Mouse (Mus musculus) neural tube, embryonic 12.5 days (tissue): ENCODE measurements at regions not wholly inside any gene's neighbourhood (a gene's known extent, or its start where the extent isn't known, plus 50 kb on each side); places are given as distances from the start of the nearest gene placed in this dataset.

ENCODE experiments used
- ATAC-seq: fragments of 200-750 bp; cut with Nextera tagmentation; 2 replicates; pipeline ENCODE4 v1.8.0; 2017; ENCODE audit warnings: low read depth, mild to moderate bottlenecking, moderate TSS enrichment, moderate library complexity; ENCODE audit not compliant: low FRiP score
- H3K27ac ChIP-seq: fragments of 300-500 bp; sonication (generic); 2 replicates; pipeline ENCODE4 v1.5.1; 2016
- H3K27me3 ChIP-seq: fragments of 300-500 bp; sonication (generic); replicated peaks from 2 replicates; pipeline ENCODE4 v1.6.1; 2016; ENCODE audit warnings: mild to moderate bottlenecking
- H3K36me3 ChIP-seq: fragments of 300-500 bp; sonication (generic); 2 replicates; pipeline ENCODE4 v1.6.1; 2016; ENCODE audit warnings: mild to moderate bottlenecking
- H3K4me1 ChIP-seq: fragments of 300-500 bp; sonication (generic); 2 replicates; pipeline ENCODE4 v1.6.1; 2016
- H3K4me2 ChIP-seq: fragments of 300-500 bp; sonication (generic); replicated peaks from 2 replicates; pipeline ENCODE4 v1.6.1; 2016; ENCODE audit warnings: mild to moderate bottlenecking
- H3K4me3 ChIP-seq: fragments of 300-500 bp; sonication (generic); 2 replicates; pipeline ENCODE4 v1.5.1; 2016
- H3K9ac ChIP-seq: fragments of 300-500 bp; sonication (generic); 2 replicates; pipeline ENCODE4 v1.6.1; 2016; ENCODE audit warnings: mild to moderate bottlenecking
- H3K9me3 ChIP-seq: fragments of 300-500 bp; sonication (generic); 2 replicates; pipeline ENCODE4 v1.6.1; 2016; ENCODE audit warnings: mild to moderate bottlenecking
- WGBS: fragments of 180-500 bp; shearing (Covaris S2); methylation state at CpG from one replicate; pipeline ENCODE4 v1.1.7; 2016; 5-methylcytosine and 5-hydroxymethylcytosine counted together

- peaks cover 21% of the 10 kb centered on the region for H3K4me1 ChIP-seq
Measured at GRCm38 (mm10) chr17:27316711-27317575, 112.7 kb upstream of the Lemd2 start.

DNA sequence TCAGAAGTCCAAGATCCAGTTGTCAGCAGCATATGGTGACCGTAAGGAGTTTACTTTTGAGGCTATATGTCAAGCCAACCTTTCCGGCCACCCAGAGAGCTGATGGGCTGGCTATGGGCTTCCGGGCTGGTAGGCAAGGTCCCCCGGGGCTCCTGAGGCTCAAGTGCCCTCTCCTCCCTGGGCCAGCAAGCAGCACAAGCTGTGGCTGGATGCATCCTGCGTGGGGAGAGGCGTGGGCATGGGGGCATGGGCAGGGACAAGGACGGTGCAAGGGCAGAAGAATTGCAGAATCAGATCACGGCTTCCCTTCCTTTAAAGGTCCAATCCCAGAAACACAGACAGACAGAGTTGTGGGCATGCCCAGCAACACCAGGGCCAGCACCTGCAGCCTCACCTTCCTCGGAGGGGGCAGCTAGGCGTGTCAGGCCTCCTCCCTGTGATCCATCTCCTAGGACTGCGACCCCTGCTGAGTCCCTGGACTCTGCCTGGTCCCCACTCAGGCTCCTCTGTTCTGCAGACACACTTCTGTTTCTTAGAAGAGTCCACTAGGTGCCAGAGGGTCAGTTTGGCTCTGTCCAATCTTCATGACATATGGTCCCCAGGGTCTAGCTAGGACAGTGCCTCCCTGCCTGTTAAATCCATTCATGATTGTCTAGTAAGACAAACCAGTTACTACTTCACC lies 111.8 kb upstream of the Lemd2 start:
- H3K9me3 ChIP-seq: no peaks in the 10 kb centered on the region
- 73% methylated on average over 11 of the region's 11 CpGs for WGBS
- H3K4me3 ChIP-seq: no peak overlapping the region
- H3K9ac ChIP-seq: no peak overlapping the region
- H3K27ac ChIP-seq: no peak overlapping the region
- no peaks in the 10 kb centered on the region for H3K27me3 ChIP-seq
- peaks cover 21% of the 10 kb centered on the region for H3K4me1 ChIP-seq
- no peak for ATAC-seq
- H3K36me3 ChIP-seq: no peaks in the 10 kb centered on the region
- H3K4me2 ChIP-seq: no peak overlapping the region

More at GRCm38 (mm10) chr17:27316711-27317575, 112.7 kb upstream of the Lemd2 start:
- no peak overlapping the region for H3K27ac ChIP-seq
- no peak overlapping the region for H3K9ac ChIP-seq
- no peaks in the 10 kb centered on the region for H3K9me3 ChIP-seq
- 85% methylated on average over 21 of the region's 21 CpGs for WGBS
- no peak for ATAC-seq
- no peaks in the 10 kb centered on the region for H3K27me3 ChIP-seq
- H3K4me2 ChIP-seq: no peak overlapping the region
- no peak overlapping the region for H3K4me3 ChIP-seq
- no peaks in the 10 kb centered on the region for H3K36me3 ChIP-seq

- no peak for ATAC-seq
- 51% methylated on average over 3 of the region's 3 CpGs for WGBS
Measured at GRCm38 (mm10) chr17:27315428-27315827, 111.2 kb upstream of the Lemd2 start.

GRCm38 (mm10) chr17:27314821-27315392 lies 110.6 kb upstream of the Lemd2 start:
- Histone ChIP-seq H3K9me3 (no peaks in the 10 kb centered on the region), H3K9ac (no peak overlapping the region), H3K27me3 (no peaks in the 10 kb centered on the region), H3K36me3 (no peaks in the 10 kb centered on the region), H3K4me3 (no peak overlapping the region), H3K4me2 (no peak overlapping the region), H3K4me1 (peaks cover 21% of the 10 kb centered on the region), H3K27ac (no peak overlapping the region)
- 46% methylated on average over 7 of the region's 7 CpGs for WGBS
- no peak for ATAC-seq

More at GRCm38 (mm10) chr17:27315428-27315827, 111.2 kb upstream of the Lemd2 start:
- Histone ChIP-seq H3K4me2 (no peak overlapping the region), H3K9ac (no peak overlapping the region), H3K27ac (no peak overlapping the region), H3K36me3 (no peaks in the 10 kb centered on the region), H3K9me3 (no peaks in the 10 kb centered on the region), H3K27me3 (no peaks in the 10 kb centered on the region), H3K4me1 (peaks cover 21% of the 10 kb centered on the region), H3K4me3 (no peak overlapping the region)

GRCm38 (mm10) chr17:27308933-27309332 lies 104.7 kb upstream of the Lemd2 start:
- no peaks in the 10 kb centered on the region for H3K27me3 ChIP-seq
- no peak for ATAC-seq
- no peak overlapping the region for H3K27ac ChIP-seq
- H3K4me2 ChIP-seq: no peak overlapping the region
- H3K4me1 ChIP-seq: 0 out of 2 replicates have a peak, but pooled peaks cover 3% of the 10 kb centered on the region
- WGBS: 33% methylated on average over 4 of the region's 4 CpGs
- no peaks in the 10 kb centered on the region for H3K36me3 ChIP-seq
- H3K4me3 ChIP-seq: no peak overlapping the region
- no peaks in the 10 kb centered on the region for H3K9me3 ChIP-seq
- H3K9ac ChIP-seq: no peak overlapping the region

- 69% methylated on average over 3 of the region's 3 CpGs for WGBS
- Histone ChIP-seq H3K4me1 (0 out of 2 replicates have a peak, but pooled peaks cover 3% of the 10 kb centered on the region), H3K4me3 (no peak overlapping the region), H3K4me2 (no peak overlapping the region), H3K9me3 (no peaks in the 10 kb centered on the region), H3K36me3 (no peaks in the 10 kb centered on the region), H3K9ac (no peak overlapping the region), H3K27me3 (no peaks in the 10 kb centered on the region), H3K27ac (no peak overlapping the region)
- ATAC-seq: no peak
Measured at GRCm38 (mm10) chr17:27304842-27305241, 100.6 kb upstream of the Lemd2 start.

DNA sequence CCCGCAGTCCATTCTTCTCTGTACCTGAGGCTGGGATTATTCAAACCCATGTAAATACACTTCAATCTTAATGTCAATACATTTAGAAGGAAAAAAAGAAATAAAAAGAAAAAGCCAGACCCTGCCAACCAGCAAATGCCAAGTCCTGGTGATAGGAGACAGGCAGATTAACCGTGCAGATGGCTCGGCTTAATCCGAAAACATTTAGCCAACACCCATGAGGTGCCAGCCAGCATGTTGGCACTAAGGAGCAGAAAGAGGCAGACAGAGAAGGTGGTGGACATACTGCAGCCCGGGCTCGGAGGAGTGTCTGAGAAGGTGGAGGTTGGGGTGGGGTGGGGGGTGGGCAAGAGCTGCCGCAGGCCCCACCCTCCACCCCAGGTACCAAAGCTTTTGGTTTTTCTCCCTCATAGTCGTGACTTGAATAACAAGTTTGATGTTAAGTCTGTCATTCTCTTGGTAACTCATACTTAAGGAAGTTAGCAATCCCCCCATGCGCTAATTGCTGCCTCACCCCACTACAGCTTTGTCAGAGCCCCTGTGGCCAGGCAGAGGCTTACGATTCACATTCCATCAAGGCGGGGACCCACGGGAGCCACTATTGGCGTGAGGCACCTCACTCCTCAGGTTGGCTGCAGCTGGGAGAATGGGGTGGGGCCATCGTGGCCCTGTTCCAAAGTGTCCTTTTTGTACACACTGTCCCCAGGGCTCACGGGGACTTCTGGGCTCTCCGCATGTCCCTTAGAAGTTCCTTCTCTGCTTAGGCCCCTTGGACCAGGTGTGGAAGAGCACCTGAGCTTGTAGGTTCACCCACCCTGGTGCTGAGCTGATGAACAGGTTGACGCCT lies 99.6 kb upstream of the Lemd2 start:
- 0 out of 2 replicates have a peak, but pooled peaks cover under 1% of the 10 kb centered on the region for H3K4me1 ChIP-seq
- no peak for ATAC-seq
- H3K27me3 ChIP-seq: no peaks in the 10 kb centered on the region
- 87% methylated on average over 17 of the region's 17 CpGs for WGBS
- no peaks in the 10 kb centered on the region for H3K36me3 ChIP-seq
- no peak overlapping the region for H3K4me2 ChIP-seq
- H3K9ac ChIP-seq: no peak overlapping the region
- no peak overlapping the region for H3K27ac ChIP-seq
- H3K4me3 ChIP-seq: no peak overlapping the region
- no peaks in the 10 kb centered on the region for H3K9me3 ChIP-seq

DNA sequence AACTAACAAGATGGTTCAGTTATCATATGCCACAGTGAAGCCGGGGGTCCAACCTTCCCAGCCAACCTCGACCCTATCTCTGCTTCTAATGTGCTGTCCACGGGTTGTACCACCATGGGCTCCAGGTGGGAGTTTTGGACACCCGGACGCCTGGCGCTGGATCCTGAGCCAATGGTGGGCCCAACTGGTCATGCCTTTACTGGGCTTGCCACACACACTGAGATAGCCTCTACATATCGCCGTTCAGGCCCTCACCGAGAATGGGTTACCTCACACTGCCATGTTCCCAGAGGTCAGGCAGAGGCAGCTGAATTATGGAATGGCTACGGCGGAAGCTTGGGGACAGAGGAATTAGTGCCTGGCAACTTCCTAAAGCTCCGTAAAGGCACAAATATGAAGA lies 98.8 kb upstream of the Lemd2 start:
- no peaks in the 10 kb centered on the region for H3K36me3 ChIP-seq

GRCm38 (mm10) chr17:27301376-27301775 lies 97.1 kb upstream of the Lemd2 start:
- no peaks in the 10 kb centered on the region for H3K36me3 ChIP-seq
- H3K4me3 ChIP-seq: no peak overlapping the region
- H3K27ac ChIP-seq: no peak overlapping the region
- H3K4me1 ChIP-seq: no peaks in the 10 kb centered on the region
- no peak for ATAC-seq
- H3K9ac ChIP-seq: no peak overlapping the region
- 58% methylated on average over 11 of the region's 11 CpGs for WGBS
- H3K27me3 ChIP-seq: no peaks in the 10 kb centered on the region
- peaks cover 7% of the 10 kb centered on the region for H3K9me3 ChIP-seq
- no peak overlapping the region for H3K4me2 ChIP-seq

More for the DNA sequence above, 98.8 kb upstream of the Lemd2 start:
- Histone ChIP-seq H3K4me3 (no peak overlapping the region), H3K9ac (no peak overlapping the region), H3K27ac (no peak overlapping the region), H3K9me3 (no peaks in the 10 kb centered on the region), H3K4me2 (no peak overlapping the region), H3K27me3 (no peaks in the 10 kb centered on the region), H3K4me1 (no peaks in the 10 kb centered on the region)
- no peak for ATAC-seq
- WGBS: 94% methylated on average over 12 of the region's 12 CpGs

DNA sequence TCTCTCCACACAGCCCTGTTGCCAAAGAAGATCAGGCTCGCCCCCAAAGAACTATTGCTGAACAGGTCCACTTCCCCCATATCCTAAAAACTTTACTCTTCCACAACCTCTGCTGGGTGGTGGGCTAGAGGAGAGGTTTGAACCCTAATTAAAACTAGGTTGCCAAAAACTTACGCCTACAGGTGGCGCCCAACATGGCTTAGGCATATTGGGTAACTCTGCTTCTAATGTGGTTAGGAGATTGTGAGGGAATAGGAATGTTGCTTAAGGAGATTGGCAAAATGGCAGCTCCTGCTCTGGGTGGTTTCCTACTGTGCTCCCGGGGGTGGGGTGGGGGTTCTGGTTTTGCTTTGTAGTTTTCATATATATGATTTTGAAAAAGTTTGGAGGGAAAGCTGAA lies 95.0 kb upstream of the Lemd2 start:
- Histone ChIP-seq H3K4me3 (no peak overlapping the region), H3K4me1 (peaks cover 4% of the 10 kb centered on the region), H3K27ac (no peak overlapping the region), H3K9me3 (peaks cover 12% of the 10 kb centered on the region), H3K4me2 (no peak overlapping the region), H3K36me3 (no peaks in the 10 kb centered on the region), H3K27me3 (no peaks in the 10 kb centered on the region), H3K9ac (no peak overlapping the region)
- WGBS: 84% methylated on average over 4 of the region's 4 CpGs
- no peak for ATAC-seq

- 79% methylated on average over 10 of the region's 10 CpGs for WGBS
- Histone ChIP-seq H3K27ac (no peak overlapping the region), H3K36me3 (no peaks in the 10 kb centered on the region), H3K9me3 (peaks cover 12% of the 10 kb centered on the region), H3K4me3 (no peak overlapping the region), H3K4me1 (peaks cover 8% of the 10 kb centered on the region), H3K27me3 (no peaks in the 10 kb centered on the region), H3K9ac (no peak overlapping the region), H3K4me2 (no peak overlapping the region)
- ATAC-seq: no peak
Measured at GRCm38 (mm10) chr17:27298351-27298750, 94.1 kb upstream of the Lemd2 start.
